Mouse (Mus musculus): ENCODE measurements around the gene Aldh1l2. TPM values are rescaled to one million over a fixed set of nuclear protein-coding genes. Genes with fewer than 3 reads are reported as not detected.
A peak's percentile ranks its signal among the peaks of the same experiment; 100 is the strongest.

Gene Aldh1l2
- total RNA-seq (2014; rRNA removed): 14.4 and 18.7 TPM in 2 replicates
- 7.4 and 9.0 TPM in 2 replicates for polyA plus RNA-seq (2015; fragmentation: Nextera tagmentation; extraction: Ambion mirVana)

- Histone ChIP-seq H3K27me3 (ENCODE audit: insufficient read depth, low read length) (no peaks in the 10 kb centered on the region), H3K36me3 (ENCODE audit: insufficient read depth, low read length) (no peaks in the 10 kb centered on the region), H3K4me3 (ENCODE audit: low read length) (peak within 1 kb of the TSS; percentile 58), H3K27ac (peak within 1 kb of the TSS; percentile 68), H3K4me1 (ENCODE audit: insufficient read depth, low read length) (no peaks in the 10 kb centered on the region; the same call in 1 of the 2 replicates), H3K9ac (replicated peaks; ENCODE audit: low read length) (peak within 1 kb of the TSS; percentile 70), H3K9me3 (ENCODE audit: low read length) (no peaks in the 10 kb centered on the region), H3K4me2 (ENCODE audit: low read depth, low read length) (peak within 1 kb of the TSS; percentile 83)
- 2% methylated on average over 21 of the region's 21 CpGs for WGBS
- DNase-seq (ENCODE audit: low spot score): peak; percentile 86
- ATAC-seq: peak; percentile 94
- TF ChIP-seq CTCF (IDR thresholded peaks at IDR 0.05; ENCODE audit: low read depth): no peak
Observed at GRCm38 (mm10) chr10:83533910-83534283, at the start of gene Aldh1l2. TSS of gene Aldh1l2 (minus strand) at chr10:83534140.

- no peaks in the 10 kb centered on the region for H3K9me3 ChIP-seq (ENCODE audit: low read length)
- DNase-seq (ENCODE audit: low spot score) (no peak), ATAC-seq (no peak)
- no peak overlapping the region for H3K4me2 ChIP-seq (ENCODE audit: low read depth, low read length)
- 97% methylated on average over 7 of the region's 7 CpGs for WGBS
- H3K36me3 ChIP-seq (ENCODE audit: insufficient read depth, low read length): peaks cover 66% of the 10 kb centered on the region
- H3K27ac ChIP-seq: no peak overlapping the region
- H3K27me3 ChIP-seq (ENCODE audit: insufficient read depth, low read length): no peaks in the 10 kb centered on the region
- no peaks in the 10 kb centered on the region for H3K4me1 ChIP-seq (ENCODE audit: insufficient read depth, low read length)
- H3K9ac ChIP-seq (replicated peaks; ENCODE audit: low read length): no peak overlapping the region
- H3K4me3 ChIP-seq (ENCODE audit: low read length): no peak overlapping the region
- peak; percentile 22 for TF ChIP-seq CTCF (IDR thresholded peaks at IDR 0.05; ENCODE audit: low read depth)
Observed at GRCm38 (mm10) chr10:83565449-83566441, 31.8 kb upstream of the Aldh1l2 start.

GRCm38 (mm10) chr10:83563005-83563404 lies 29.1 kb upstream of the Aldh1l2 start:
- TF ChIP-seq CTCF (IDR thresholded peaks at IDR 0.05; ENCODE audit: low read depth): no peak
- Histone ChIP-seq H3K36me3 (ENCODE audit: insufficient read depth, low read length) (peaks cover 62% of the 10 kb centered on the region), H3K9me3 (ENCODE audit: low read length) (no peaks in the 10 kb centered on the region)

GRCm38 (mm10) chr10:83545341-83545740 lies 11.4 kb upstream of the Aldh1l2 start:
- H3K4me3 ChIP-seq (ENCODE audit: low read length): 0 out of 2 replicates have a peak overlapping the region, but pooled peaks have one; percentile 80
- TF ChIP-seq CTCF (IDR thresholded peaks at IDR 0.05; ENCODE audit: low read depth): no peak
- 70% methylated on average over 3 of the region's 3 CpGs for WGBS
- H3K4me2 ChIP-seq (ENCODE audit: low read depth, low read length): peak overlapping the region; percentile 67; the same call in 1 of the 2 replicates
- peaks cover 5% of the 10 kb centered on the region; the same call in 1 of the 2 replicates for H3K4me1 ChIP-seq (ENCODE audit: insufficient read depth, low read length)
- no peak for ATAC-seq
- no peak overlapping the region for H3K27ac ChIP-seq
- H3K27me3 ChIP-seq (ENCODE audit: insufficient read depth, low read length): no peaks in the 10 kb centered on the region
- H3K9me3 ChIP-seq (ENCODE audit: low read length): no peaks in the 10 kb centered on the region
- no peak for DNase-seq (ENCODE audit: low spot score)
- H3K9ac ChIP-seq (replicated peaks; ENCODE audit: low read length): no peak overlapping the region
- H3K36me3 ChIP-seq (ENCODE audit: insufficient read depth, low read length): peaks cover 10% of the 10 kb centered on the region

More at GRCm38 (mm10) chr10:83563005-83563404, 29.1 kb upstream of the Aldh1l2 start:
- Histone ChIP-seq H3K27ac (no peak overlapping the region), H3K9ac (replicated peaks; ENCODE audit: low read length) (no peak overlapping the region), H3K4me2 (ENCODE audit: low read depth, low read length) (no peak overlapping the region), H3K4me1 (ENCODE audit: insufficient read depth, low read length) (no peaks in the 10 kb centered on the region), H3K4me3 (ENCODE audit: low read length) (no peak overlapping the region), H3K27me3 (ENCODE audit: insufficient read depth, low read length) (no peaks in the 10 kb centered on the region)
- DNase-seq (ENCODE audit: low spot score): no peak
- no peak for ATAC-seq

DNA sequence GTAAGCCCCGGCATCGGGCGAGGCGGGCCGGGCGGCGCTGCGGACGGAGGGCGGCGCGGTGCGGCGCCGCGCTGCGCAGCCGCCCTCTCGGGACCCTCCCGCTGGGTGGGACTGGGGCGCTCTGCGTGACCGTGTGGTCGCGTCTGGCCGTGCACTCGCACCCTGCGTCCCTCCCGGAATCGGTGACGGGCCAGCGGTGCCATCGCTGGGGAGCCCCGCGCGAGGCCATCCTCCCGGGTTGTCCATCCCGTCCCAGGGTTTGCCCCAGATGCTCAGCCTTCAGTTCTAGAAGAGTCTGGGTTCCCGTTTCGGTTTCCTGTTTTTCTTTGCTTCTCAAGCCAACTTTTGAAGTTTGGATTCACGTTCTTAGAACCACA lies 10.2 kb upstream of the Aldh1l2 start:
- Histone ChIP-seq H3K27ac (peak overlapping the region; percentile 92), H3K4me1 (ENCODE audit: insufficient read depth, low read length) (peaks cover 5% of the 10 kb centered on the region; the same call in 1 of the 2 replicates), H3K9ac (replicated peaks; ENCODE audit: low read length) (peak overlapping the region; percentile 89), H3K4me2 (ENCODE audit: low read depth, low read length) (peak overlapping the region; percentile 67), H3K4me3 (ENCODE audit: low read length) (peak overlapping the region; percentile 80), H3K9me3 (ENCODE audit: low read length) (no peaks in the 10 kb centered on the region), H3K27me3 (ENCODE audit: insufficient read depth, low read length) (no peaks in the 10 kb centered on the region), H3K36me3 (ENCODE audit: insufficient read depth, low read length) (peaks cover 3% of the 10 kb centered on the region; the same call in 1 of the 2 replicates)
- under 1% methylated on average over 40 of the region's 41 CpGs for WGBS
- peak; percentile 94 for ATAC-seq
- no peak for DNase-seq (ENCODE audit: low spot score)
- no peak for TF ChIP-seq CTCF (IDR thresholded peaks at IDR 0.05; ENCODE audit: low read depth)

- peaks cover 3% of the 10 kb centered on the region; the same call in 1 of the 2 replicates for H3K36me3 ChIP-seq (ENCODE audit: insufficient read depth, low read length)
- H3K9me3 ChIP-seq (ENCODE audit: low read length): no peaks in the 10 kb centered on the region
- peak within 1 kb of the TSS; percentile 92 for H3K27ac ChIP-seq
- H3K4me3 ChIP-seq (ENCODE audit: low read length): peak within 1 kb of the TSS; percentile 80
- peak; percentile 98 for DNase-seq (ENCODE audit: low spot score)
- 1% methylated on average over 37 of the region's 49 CpGs for WGBS
- H3K4me1 ChIP-seq (ENCODE audit: insufficient read depth, low read length): peaks cover 5% of the 10 kb centered on the region; the same call in 1 of the 2 replicates
- H3K4me2 ChIP-seq (ENCODE audit: low read depth, low read length): peak within 1 kb of the TSS; percentile 67
- TF ChIP-seq CTCF (IDR thresholded peaks at IDR 0.05; ENCODE audit: low read depth): no peak
- peak within 1 kb of the TSS; percentile 89 for H3K9ac ChIP-seq (replicated peaks; ENCODE audit: low read length)
- no peaks in the 10 kb centered on the region for H3K27me3 ChIP-seq (ENCODE audit: insufficient read depth, low read length)
- peak; percentile 99 for ATAC-seq
Observed at GRCm38 (mm10) chr10:83543439-83544102, 9.6 kb upstream of the Aldh1l2 start, which contains the start of gene Washc4. TSS of gene Washc4 (plus strand) at chr10:83543752.

All from hindbrain, postnatal 0 days (tissue).